Mouse (Mus musculus) bone marrow macrophage, adult 2 months (primary cell): Measurements from ENCODE around the gene Rabepk.

Source experiments
- CTCF ChIP-seq: IDR thresholded peaks from 2 replicates; pipeline ENCODE4 v1.5.1; 2012; ENCODE audit warnings: low read depth, mild to moderate bottlenecking, low read length, moderate library complexity
- POLR2A ChIP-seq: IDR thresholded peaks from 2 replicates; pipeline ENCODE4 v1.6.1; 2012; ENCODE audit warnings: mild to moderate bottlenecking, low read depth, low read length, borderline replicate concordance

DNA sequence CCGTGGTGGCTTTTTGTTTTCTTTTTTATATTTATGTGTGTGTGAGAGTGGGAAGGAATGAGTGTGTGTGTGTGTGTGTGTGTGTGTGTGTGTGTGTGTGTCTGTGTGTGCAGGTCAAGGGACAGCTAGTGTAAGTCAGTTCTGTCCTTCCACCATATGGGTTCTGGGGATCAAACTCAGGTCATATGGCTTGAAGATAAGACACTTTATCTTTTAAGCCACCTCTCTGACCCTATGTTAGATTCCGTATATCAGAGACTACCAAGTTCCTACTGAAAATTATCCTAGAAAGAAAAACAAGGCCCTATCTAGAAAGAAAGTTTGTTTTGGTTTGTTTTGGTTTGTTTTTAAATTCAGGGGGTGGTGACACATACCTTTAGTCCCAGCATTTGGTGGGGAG, 37.5 kb downstream of the Rabepk start:
- TF ChIP-seq CTCF = no peak
- no peak for TF ChIP-seq POLR2A
